Mouse (Mus musculus): Measurements from ENCODE around the gene Chat.

Chat gene

DNA sequence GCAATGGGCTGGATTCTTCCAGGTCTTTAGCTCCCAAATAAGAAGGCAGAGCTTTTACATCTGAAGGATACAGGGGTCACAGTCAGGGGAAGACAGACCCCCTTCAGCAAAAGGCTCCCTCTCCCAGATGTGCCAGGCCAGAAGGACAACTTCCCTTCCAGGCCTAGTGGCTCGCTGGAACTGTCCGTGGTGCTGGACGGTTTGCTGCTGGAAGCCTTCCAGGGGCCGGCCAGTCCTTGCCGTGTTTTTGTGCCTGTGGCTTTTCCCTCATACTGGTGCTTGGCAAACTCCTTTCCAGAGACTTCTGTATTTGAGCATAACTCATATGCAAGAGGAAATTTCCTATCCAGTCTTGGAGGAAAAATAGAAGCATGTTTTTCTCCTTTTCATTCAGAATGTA lies 1.8 kb upstream of the Chat start:
- H3K9me3 ChIP-seq (ENCODE audit: low read length), result no peaks in the 10 kb centered on the region
- no peak overlapping the region for H3K4me3 ChIP-seq (replicated peaks; ENCODE audit: low read length)
- H3K4me1 ChIP-seq (replicated peaks; ENCODE audit: low read depth, low read length), result peaks cover 30% of the 10 kb centered on the region
- peaks cover 55% of the 10 kb centered on the region for H3K27me3 ChIP-seq (ENCODE audit: insufficient read depth, low read length)
- no peak for TF ChIP-seq NANOG (IDR thresholded peaks at IDR 0.05; ENCODE audit: borderline replicate concordance, low read length)
- TF ChIP-seq CTCF (conservative IDR thresholded peaks at IDR 0.05; ENCODE audit: low read length), result no peak
- no peak for TF ChIP-seq POU5F1 (IDR thresholded peaks at IDR 0.05; ENCODE audit: borderline replicate concordance, low read length)
- H3K36me3 ChIP-seq (ENCODE audit: insufficient read depth, low read length), result no peaks in the 10 kb centered on the region

DNA sequence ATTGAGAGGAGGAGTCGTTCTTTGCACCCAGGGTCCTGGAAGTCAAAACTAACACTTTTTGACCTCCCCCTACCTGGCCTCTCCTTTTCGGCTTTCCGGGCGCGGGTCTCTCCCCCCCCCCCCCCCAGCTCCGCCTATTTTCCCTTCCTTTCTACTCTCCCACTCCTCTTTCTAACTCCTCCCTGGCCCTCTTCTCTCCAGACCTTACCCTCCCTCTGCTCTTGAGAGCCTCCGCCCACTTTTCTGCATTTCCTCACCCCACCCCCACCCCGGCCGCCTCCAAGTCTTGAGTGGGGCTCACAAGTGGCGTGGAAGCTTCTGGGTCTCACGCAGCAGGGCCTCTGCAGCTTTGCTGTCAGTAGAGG lies 301 bp downstream of the Chat start:
- peak overlapping the region; percentile 81 for H3K4me3 ChIP-seq (replicated peaks; ENCODE audit: low read length)
- H3K4me1 ChIP-seq (replicated peaks; ENCODE audit: low read depth, low read length), result peaks cover 40% of the 10 kb centered on the region
- H3K36me3 ChIP-seq (ENCODE audit: insufficient read depth, low read length), result no peaks in the 10 kb centered on the region
- no peak for TF ChIP-seq CTCF (conservative IDR thresholded peaks at IDR 0.05; ENCODE audit: low read length)
- TF ChIP-seq POU5F1 (IDR thresholded peaks at IDR 0.05; ENCODE audit: borderline replicate concordance, low read length), result no peak
- no peak for TF ChIP-seq NANOG (IDR thresholded peaks at IDR 0.05; ENCODE audit: borderline replicate concordance, low read length)
- no peaks in the 10 kb centered on the region for H3K9me3 ChIP-seq (ENCODE audit: low read length)
- H3K27me3 ChIP-seq (ENCODE audit: insufficient read depth, low read length), result peaks cover 72% of the 10 kb centered on the region

- Histone ChIP-seq H3K27me3 (ENCODE audit: insufficient read depth, low read length) (peaks cover 79% of the 10 kb centered on the region), H3K9me3 (ENCODE audit: low read length) (no peaks in the 10 kb centered on the region), H3K4me1 (replicated peaks; ENCODE audit: low read depth, low read length) (peaks cover 45% of the 10 kb centered on the region), H3K4me3 (replicated peaks; ENCODE audit: low read length) (peak within 1 kb of the TSS; percentile 81), H3K36me3 (ENCODE audit: insufficient read depth, low read length) (no peaks in the 10 kb centered on the region)
- TF ChIP-seq CTCF (conservative IDR thresholded peaks at IDR 0.05; ENCODE audit: low read length) (no peak), NANOG (IDR thresholded peaks at IDR 0.05; ENCODE audit: borderline replicate concordance, low read length) (no peak), POU5F1 (IDR thresholded peaks at IDR 0.05; ENCODE audit: borderline replicate concordance, low read length) (no peak)
These were observed 936 bp downstream of the Chat start, which contains the start of gene Slc18a3 for GRCm38 (mm10) chr14:32464601-32465505. Slc18a3 (minus strand) TSS chr14:32464850.

GRCm38 (mm10) chr14:32463211-32464040 lies 2.4 kb downstream of the Chat start:
- Histone ChIP-seq H3K27me3 (ENCODE audit: insufficient read depth, low read length) (peaks cover 89% of the 10 kb centered on the region), H3K36me3 (ENCODE audit: insufficient read depth, low read length) (no peaks in the 10 kb centered on the region), H3K4me3 (replicated peaks; ENCODE audit: low read length) (peak overlapping the region; percentile 81), H3K4me1 (replicated peaks; ENCODE audit: low read depth, low read length) (peaks cover 45% of the 10 kb centered on the region), H3K9me3 (ENCODE audit: low read length) (no peaks in the 10 kb centered on the region)
- TF ChIP-seq CTCF (conservative IDR thresholded peaks at IDR 0.05; ENCODE audit: low read length), result no peak
- no peak for TF ChIP-seq NANOG (IDR thresholded peaks at IDR 0.05; ENCODE audit: borderline replicate concordance, low read length)
- no peak for TF ChIP-seq POU5F1 (IDR thresholded peaks at IDR 0.05; ENCODE audit: borderline replicate concordance, low read length)

DNA sequence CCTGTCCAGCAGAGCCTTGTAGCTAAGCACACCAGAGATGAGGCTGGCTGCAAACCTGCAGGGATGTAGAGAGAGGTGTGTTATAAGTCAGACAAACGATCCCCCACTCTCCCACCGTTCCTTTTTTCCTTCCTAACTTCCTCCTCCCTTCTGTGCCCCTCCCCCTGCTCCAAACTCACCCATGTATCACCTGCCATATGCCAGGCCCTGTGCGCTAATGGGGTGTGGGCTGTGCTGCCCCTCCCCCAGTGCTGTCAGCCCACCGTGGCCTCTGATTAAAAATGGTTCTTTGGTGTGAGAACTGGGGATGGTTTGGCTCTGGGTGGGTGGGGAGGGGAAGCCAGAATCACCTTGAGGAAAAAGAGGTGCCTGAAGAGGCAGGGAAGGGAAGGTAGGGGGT lies 13.2 kb downstream of the Chat start:
- TF ChIP-seq POU5F1 (IDR thresholded peaks at IDR 0.05; ENCODE audit: borderline replicate concordance, low read length), result no peak
- no peak for TF ChIP-seq NANOG (IDR thresholded peaks at IDR 0.05; ENCODE audit: borderline replicate concordance, low read length)
- no peak for TF ChIP-seq CTCF (conservative IDR thresholded peaks at IDR 0.05; ENCODE audit: low read length)
- Histone ChIP-seq H3K4me1 (replicated peaks; ENCODE audit: low read depth, low read length) (no peaks in the 10 kb centered on the region; the same call in 1 of the 2 replicates), H3K27me3 (ENCODE audit: insufficient read depth, low read length) (peaks cover 81% of the 10 kb centered on the region), H3K9me3 (ENCODE audit: low read length) (no peaks in the 10 kb centered on the region), H3K4me3 (replicated peaks; ENCODE audit: low read length) (no peak overlapping the region), H3K36me3 (ENCODE audit: insufficient read depth, low read length) (no peaks in the 10 kb centered on the region)

- Histone ChIP-seq H3K4me1 (replicated peaks; ENCODE audit: low read depth, low read length) (no peaks in the 10 kb centered on the region; the same call in 1 of the 2 replicates), H3K4me3 (replicated peaks; ENCODE audit: low read length) (no peak overlapping the region), H3K36me3 (ENCODE audit: insufficient read depth, low read length) (no peaks in the 10 kb centered on the region), H3K27me3 (ENCODE audit: insufficient read depth, low read length) (peaks cover 43% of the 10 kb centered on the region), H3K9me3 (ENCODE audit: low read length) (no peaks in the 10 kb centered on the region)
- TF ChIP-seq CTCF (conservative IDR thresholded peaks at IDR 0.05; ENCODE audit: low read length), result no peak
- no peak for TF ChIP-seq POU5F1 (IDR thresholded peaks at IDR 0.05; ENCODE audit: borderline replicate concordance, low read length)
- no peak for TF ChIP-seq NANOG (IDR thresholded peaks at IDR 0.05; ENCODE audit: borderline replicate concordance, low read length)
These were observed 18.8 kb downstream of the Chat start for GRCm38 (mm10) chr14:32446989-32447388.

- no peaks in the 10 kb centered on the region for H3K36me3 ChIP-seq (ENCODE audit: insufficient read depth, low read length)
- no peaks in the 10 kb centered on the region; the same call in 1 of the 2 replicates for H3K4me1 ChIP-seq (replicated peaks; ENCODE audit: low read depth, low read length)
- H3K27me3 ChIP-seq (ENCODE audit: insufficient read depth, low read length), result peaks cover 42% of the 10 kb centered on the region
- TF ChIP-seq POU5F1 (IDR thresholded peaks at IDR 0.05; ENCODE audit: borderline replicate concordance, low read length) (no peak), CTCF (conservative IDR thresholded peaks at IDR 0.05; ENCODE audit: low read length) (no peak), NANOG (IDR thresholded peaks at IDR 0.05; ENCODE audit: borderline replicate concordance, low read length) (no peak)
- H3K9me3 ChIP-seq (ENCODE audit: low read length), result no peaks in the 10 kb centered on the region
- no peak overlapping the region for H3K4me3 ChIP-seq (replicated peaks; ENCODE audit: low read length)
These were observed 22.3 kb downstream of the Chat start for GRCm38 (mm10) chr14:32443446-32443845.

- TF ChIP-seq NANOG (IDR thresholded peaks at IDR 0.05; ENCODE audit: borderline replicate concordance, low read length) (no peak), CTCF (conservative IDR thresholded peaks at IDR 0.05; ENCODE audit: low read length) (no peak), POU5F1 (IDR thresholded peaks at IDR 0.05; ENCODE audit: borderline replicate concordance, low read length) (no peak)
- H3K36me3 ChIP-seq (ENCODE audit: insufficient read depth, low read length), result no peaks in the 10 kb centered on the region
- peaks cover 5% of the 10 kb centered on the region; the same call in 1 of the 2 replicates for H3K4me1 ChIP-seq (replicated peaks; ENCODE audit: low read depth, low read length)
- H3K4me3 ChIP-seq (replicated peaks; ENCODE audit: low read length), result no peak overlapping the region
- H3K27me3 ChIP-seq (ENCODE audit: insufficient read depth, low read length), result peaks cover 37% of the 10 kb centered on the region
- no peaks in the 10 kb centered on the region for H3K9me3 ChIP-seq (ENCODE audit: low read length)
These were observed 26.0 kb downstream of the Chat start for GRCm38 (mm10) chr14:32439744-32440143.

Data from E14TG2a.4 (cell line).